Mouse (Mus musculus) kidney, embryonic 14.5 days (tissue): ENCODE measurements around the gene Myocd. TPM values are rescaled to one million over a fixed set of nuclear protein-coding genes. Genes with fewer than 3 reads are reported as not detected.

Experiments used
- ATAC-seq: fragments of 200-750 bp; cut with Nextera tagmentation; 2 replicates; pipeline ENCODE4 v1.8.0; 2017; ENCODE audit warnings: moderate number of reproducible peaks, mild to moderate bottlenecking, moderate TSS enrichment, moderate library complexity; ENCODE audit not compliant: low FRiP score, low TSS enrichment
- H3K27ac ChIP-seq: fragments of 300-500 bp; sonication (generic); 2 replicates; pipeline ENCODE4 v1.5.1; 2014; ENCODE audit warnings: low read depth, mild to moderate bottlenecking, low read length, moderate library complexity, mixed read lengths
- H3K27me3 ChIP-seq: fragments of 300-500 bp; sonication (generic); 2 replicates; pipeline ENCODE4 v1.6.1; 2014; ENCODE audit warnings: mild to moderate bottlenecking, low read length; ENCODE audit not compliant: control insufficient read depth, insufficient read depth
- H3K36me3 ChIP-seq: fragments of 300-500 bp; sonication (generic); 2 replicates; pipeline ENCODE4 v1.6.1; 2014; ENCODE audit warnings: low read length, mixed read lengths; ENCODE audit not compliant: control insufficient read depth, insufficient read depth
- H3K4me1 ChIP-seq: fragments of 300-500 bp; sonication (generic); 2 replicates; pipeline ENCODE4 v1.6.1; 2014; ENCODE audit warnings: low read length, mixed read lengths; ENCODE audit not compliant: control insufficient read depth, insufficient read depth
- H3K4me2 ChIP-seq: fragments of 300-500 bp; sonication (generic); replicated peaks from 2 replicates; pipeline ENCODE4 v1.6.1; 2014; ENCODE audit warnings: low read depth, mild to moderate bottlenecking, low read length
- H3K4me3 ChIP-seq: fragments of 300-500 bp; sonication (generic); 2 replicates; pipeline ENCODE4 v1.5.1; 2014; ENCODE audit warnings: mild to moderate bottlenecking, low read length
- H3K9ac ChIP-seq: fragments of 300-500 bp; sonication (generic); 2 replicates; pipeline ENCODE4 v1.6.1; 2014; ENCODE audit warnings: low read depth, mild to moderate bottlenecking, low read length, moderate library complexity
- H3K9me3 ChIP-seq: fragments of 300-500 bp; sonication (generic); 2 replicates; pipeline ENCODE4 v1.6.1; 2016; ENCODE audit warnings: low read length; ENCODE audit not compliant: control insufficient read depth
- WGBS: fragments of 180-500 bp; shearing (Covaris S2); extraction: QIAGEN DNeasy Blood & Tissue Kit; methylation state at CpG from one replicate; pipeline ENCODE4 v1.1.7; 2014; 5-methylcytosine and 5-hydroxymethylcytosine counted together
- polyA plus RNA-seq: library from polyadenylated mRNA; unstranded; fragments of >200 nt; fragmentation: Nextera tagmentation; extraction: Ambion mirVana; gene quantifications from 2 replicates; pipeline ENCODE4 v1.2.1, GENCODE M21; 2014

Myocd gene
- polyA plus RNA-seq, 1 experiment from 2014 or later, result 4.6 TPM

DNA sequence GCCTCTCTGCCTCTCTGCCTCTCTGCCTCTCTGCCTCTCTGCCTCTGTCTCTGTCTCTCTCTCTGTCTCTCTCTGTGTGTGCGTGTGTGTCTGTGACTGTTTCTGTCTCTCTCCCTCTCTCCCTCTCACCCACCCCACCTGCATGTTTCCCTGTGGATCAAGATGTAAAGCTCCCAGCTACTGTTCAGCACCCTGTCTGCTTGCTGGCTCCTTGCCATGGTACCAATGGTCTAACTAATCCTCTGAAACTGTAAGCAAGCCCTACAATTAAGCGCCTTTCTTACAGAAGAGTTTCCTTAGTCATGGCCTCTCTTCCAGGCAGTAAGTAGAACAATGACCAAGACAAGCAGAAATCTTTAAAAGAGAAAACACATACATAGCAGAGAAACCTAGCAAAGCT lies 32.9 kb downstream of the Myocd start:
- no peak overlapping the region for H3K27ac ChIP-seq
- H3K9ac ChIP-seq, result no peak overlapping the region
- no peak overlapping the region for H3K4me3 ChIP-seq
- H3K4me2 ChIP-seq, result no peak overlapping the region
- ATAC-seq, result no peak
- H3K27me3 ChIP-seq, result no peaks in the 10 kb centered on the region
- no peaks in the 10 kb centered on the region for H3K9me3 ChIP-seq
- H3K36me3 ChIP-seq, result no peaks in the 10 kb centered on the region
- no peaks in the 10 kb centered on the region for H3K4me1 ChIP-seq
- 93% methylated on average over 2 of the region's 2 CpGs for WGBS

DNA sequence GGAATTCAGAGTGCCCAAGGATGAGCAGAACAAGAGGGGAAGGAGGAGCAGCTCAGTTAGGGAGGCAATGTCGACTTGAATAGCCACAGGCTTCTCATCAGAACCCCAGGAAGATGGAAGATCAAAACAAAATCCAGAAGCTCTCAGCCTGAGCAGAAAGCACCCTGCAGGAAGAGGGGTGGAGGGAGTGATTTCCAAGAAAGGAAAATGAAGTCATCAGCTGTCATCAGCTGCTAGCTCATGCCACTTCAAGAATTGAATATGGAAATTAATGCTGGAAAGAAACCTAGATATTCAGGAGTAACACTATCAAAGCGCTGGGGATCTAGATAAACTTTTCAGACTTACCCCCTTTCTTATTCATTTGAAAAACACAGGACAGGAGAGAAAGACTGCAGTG lies 34.4 kb downstream of the Myocd start:
- H3K27ac ChIP-seq, result no peak overlapping the region
- no peak overlapping the region for H3K9ac ChIP-seq
- no peaks in the 10 kb centered on the region for H3K36me3 ChIP-seq
- no peak for ATAC-seq
- no peak overlapping the region for H3K4me2 ChIP-seq
- H3K4me1 ChIP-seq, result no peaks in the 10 kb centered on the region
- WGBS, result 46% methylated on average over 2 of the region's 2 CpGs
- H3K27me3 ChIP-seq, result no peaks in the 10 kb centered on the region
- H3K9me3 ChIP-seq, result no peaks in the 10 kb centered on the region
- H3K4me3 ChIP-seq, result no peak overlapping the region

DNA sequence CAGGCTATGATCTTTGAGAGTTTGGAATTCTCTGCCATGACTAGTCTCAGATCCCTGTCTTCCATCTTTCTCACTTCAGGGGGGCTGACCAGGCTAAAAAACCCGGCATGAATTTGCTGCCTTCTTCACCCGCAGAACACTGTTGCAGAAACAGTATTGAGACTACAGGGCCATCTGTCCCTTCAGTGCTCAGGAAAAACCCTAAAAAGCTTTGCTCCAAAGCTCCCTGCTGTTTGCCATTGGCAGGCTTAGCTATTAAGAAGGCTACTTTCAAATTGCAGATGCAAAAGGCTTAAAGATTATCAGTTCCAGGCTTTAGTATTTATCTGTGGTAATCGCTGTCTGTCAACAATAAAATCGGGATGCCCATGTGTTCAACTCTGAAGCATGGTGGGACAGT lies 38.0 kb downstream of the Myocd start:
- WGBS, result 86% methylated on average over 4 of the region's 4 CpGs
- Histone ChIP-seq H3K9ac (no peak overlapping the region), H3K36me3 (no peaks in the 10 kb centered on the region), H3K4me3 (no peak overlapping the region), H3K4me2 (no peak overlapping the region), H3K27ac (no peak overlapping the region), H3K27me3 (no peaks in the 10 kb centered on the region), H3K9me3 (no peaks in the 10 kb centered on the region), H3K4me1 (no peaks in the 10 kb centered on the region)
- ATAC-seq, result no peak

GRCm38 (mm10) chr11:65226766-65227165 lies 43.0 kb downstream of the Myocd start:
- Histone ChIP-seq H3K9ac (no peak overlapping the region), H3K4me1 (no peaks in the 10 kb centered on the region), H3K9me3 (no peaks in the 10 kb centered on the region), H3K4me3 (no peak overlapping the region), H3K36me3 (no peaks in the 10 kb centered on the region), H3K4me2 (no peak overlapping the region), H3K27ac (no peak overlapping the region), H3K27me3 (no peaks in the 10 kb centered on the region)
- ATAC-seq, result no peak
- WGBS, result 56% methylated on average over 10 of the region's 10 CpGs

DNA sequence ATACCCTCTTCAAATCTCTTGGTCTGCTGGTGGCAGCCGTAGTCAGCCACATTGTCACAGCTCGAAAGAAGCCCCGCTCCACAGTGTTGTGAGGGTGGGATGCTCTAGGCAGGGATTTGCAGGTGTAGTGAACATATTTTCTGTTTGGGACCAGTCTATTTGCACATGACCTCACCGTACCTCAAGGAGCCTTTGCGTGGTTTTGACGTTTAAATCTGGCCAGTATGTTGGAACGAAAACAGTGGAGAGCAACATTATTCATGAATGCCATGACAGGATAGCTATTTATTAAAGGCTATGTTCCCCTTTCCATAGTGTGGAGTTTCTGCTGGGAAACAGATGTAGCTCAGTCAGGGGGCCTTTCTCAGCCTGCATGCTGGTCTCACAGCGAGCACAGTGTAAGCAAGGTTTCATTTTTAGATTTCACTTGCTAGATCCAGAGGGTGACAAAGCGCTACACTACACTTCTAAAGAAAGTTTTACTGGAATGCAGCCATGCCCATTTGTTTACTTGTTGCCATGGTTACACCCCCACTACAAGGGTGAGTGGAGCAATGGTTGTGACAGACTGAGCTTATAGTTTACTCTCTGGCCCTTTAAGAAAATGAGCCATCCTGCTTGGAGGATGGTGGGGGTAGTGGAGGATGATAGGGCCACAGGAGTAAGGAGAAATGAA lies 54.7 kb downstream of the Myocd start:
- Histone ChIP-seq H3K27me3 (no peaks in the 10 kb centered on the region), H3K4me1 (no peaks in the 10 kb centered on the region), H3K4me2 (no peak overlapping the region), H3K9ac (no peak overlapping the region), H3K9me3 (no peaks in the 10 kb centered on the region), H3K36me3 (no peaks in the 10 kb centered on the region), H3K27ac (no peak overlapping the region), H3K4me3 (no peak overlapping the region)
- ATAC-seq, result no peak
- WGBS, result 70% methylated on average over 9 of the region's 9 CpGs

GRCm38 (mm10) chr11:65213806-65214205 lies 56.0 kb downstream of the Myocd start:
- Histone ChIP-seq H3K36me3 (no peaks in the 10 kb centered on the region), H3K4me2 (no peak overlapping the region), H3K4me1 (no peaks in the 10 kb centered on the region), H3K9me3 (no peaks in the 10 kb centered on the region), H3K4me3 (no peak overlapping the region), H3K27ac (no peak overlapping the region), H3K9ac (no peak overlapping the region), H3K27me3 (no peaks in the 10 kb centered on the region)
- WGBS, result 81% methylated on average over 2 of the region's 2 CpGs
- ATAC-seq, result no peak

DNA sequence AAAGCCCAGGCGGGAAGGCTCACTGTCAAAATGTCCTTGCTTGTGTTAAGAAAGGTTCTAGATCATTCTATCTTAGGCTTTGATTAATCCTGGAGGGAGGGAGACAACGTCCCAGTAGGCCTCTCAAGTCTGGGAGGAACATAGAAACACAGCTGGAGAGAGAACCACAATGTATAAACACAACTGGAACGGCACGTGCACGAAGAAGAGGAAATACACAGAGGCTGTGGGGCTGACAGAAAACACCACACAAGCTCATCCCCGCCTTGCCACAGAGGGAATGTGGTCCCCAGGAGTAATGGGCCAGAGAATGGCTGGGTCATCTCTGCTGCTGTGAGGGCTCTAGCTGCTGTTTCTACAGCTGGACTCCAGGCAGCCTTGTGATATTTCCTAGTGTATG lies 58.1 kb downstream of the Myocd start:
- ATAC-seq, result no peak
- no peak overlapping the region for H3K9ac ChIP-seq
- H3K9me3 ChIP-seq, result no peaks in the 10 kb centered on the region
- H3K4me2 ChIP-seq, result no peak overlapping the region
- no peaks in the 10 kb centered on the region for H3K27me3 ChIP-seq
- H3K27ac ChIP-seq, result no peak overlapping the region
- no peak overlapping the region for H3K4me3 ChIP-seq
- H3K4me1 ChIP-seq, result no peaks in the 10 kb centered on the region
- 79% methylated on average over 6 of the region's 6 CpGs for WGBS
- no peaks in the 10 kb centered on the region for H3K36me3 ChIP-seq

- Histone ChIP-seq H3K4me1 (no peaks in the 10 kb centered on the region), H3K27ac (no peak overlapping the region), H3K27me3 (no peaks in the 10 kb centered on the region), H3K4me3 (no peak overlapping the region), H3K9me3 (no peaks in the 10 kb centered on the region), H3K4me2 (no peak overlapping the region), H3K36me3 (no peaks in the 10 kb centered on the region), H3K9ac (no peak overlapping the region)
- 58% methylated on average over 6 of the region's 6 CpGs for WGBS
- no peak for ATAC-seq
Measured at GRCm38 (mm10) chr11:65209441-65209840, 60.3 kb downstream of the Myocd start.

- H3K27ac ChIP-seq, result no peak overlapping the region
- H3K27me3 ChIP-seq, result no peaks in the 10 kb centered on the region
- H3K36me3 ChIP-seq, result no peaks in the 10 kb centered on the region
- no peak for ATAC-seq
- no peak overlapping the region for H3K4me2 ChIP-seq
- no peak overlapping the region for H3K4me3 ChIP-seq
- H3K4me1 ChIP-seq, result no peaks in the 10 kb centered on the region
- no peaks in the 10 kb centered on the region for H3K9me3 ChIP-seq
- 80% methylated on average over 5 of the region's 5 CpGs for WGBS
- no peak overlapping the region for H3K9ac ChIP-seq
Measured at GRCm38 (mm10) chr11:65205306-65205705, 64.5 kb downstream of the Myocd start.
